Mouse (Mus musculus): ENCODE measurements around the gene Ttc13. TPM values are rescaled to one million over a fixed set of nuclear protein-coding genes. Genes with fewer than 3 reads are reported as not detected.

Ttc13 gene
- polyA plus RNA-seq, 1 experiment from 2014 or later = 29.0 TPM

GRCm38 (mm10) chr8:124739268-124739667 is 17.5 kb upstream of the Ttc13 start:
- H3K4me3 ChIP-seq (replicated peaks; ENCODE audit: low read depth, low read length) = no peak overlapping the region
- DNase-seq (ENCODE audit: low spot score) = peak; percentile 53
- WGBS = 69% methylated on average over 1 of the region's 1 CpGs

GRCm38 (mm10) chr8:124735371-124735911 is 13.7 kb upstream of the Ttc13 start:
- Histone ChIP-seq H3K4me3 (replicated peaks; ENCODE audit: low read depth, low read length) (no peak overlapping the region), H3K36me3 (ENCODE audit: insufficient read depth, low read length) (peaks cover 37% of the 10 kb centered on the region), H3K4me1 (replicated peaks; ENCODE audit: insufficient read depth, low read length) (no peaks in the 10 kb centered on the region), H3K27me3 (ENCODE audit: insufficient read depth, low read length) (no peaks in the 10 kb centered on the region), H3K27ac (no peak overlapping the region), H3K9ac (ENCODE audit: low read depth, low read length) (no peak overlapping the region), H3K9me3 (replicated peaks; ENCODE audit: low read length) (no peaks in the 10 kb centered on the region), H3K4me2 (ENCODE audit: low read length) (no peak overlapping the region)
- WGBS = 53% methylated on average over 3 of the region's 3 CpGs
- ATAC-seq (replicated peaks; ENCODE audit: low FRiP score, low read depth) (no peak), DNase-seq (ENCODE audit: low spot score) (no peak)
- TF ChIP-seq CTCF (IDR thresholded peaks at IDR 0.05; ENCODE audit: low read depth) = no peak

More at GRCm38 (mm10) chr8:124739268-124739667, 17.5 kb upstream of the Ttc13 start:
- no peaks in the 10 kb centered on the region for H3K9me3 ChIP-seq (replicated peaks; ENCODE audit: low read length)
- no peak; the same call in 1 of the 2 replicates for ATAC-seq (replicated peaks; ENCODE audit: low FRiP score, low read depth)
- H3K9ac ChIP-seq (ENCODE audit: low read depth, low read length) = no peak overlapping the region
- H3K27me3 ChIP-seq (ENCODE audit: insufficient read depth, low read length) = no peaks in the 10 kb centered on the region
- TF ChIP-seq CTCF (IDR thresholded peaks at IDR 0.05; ENCODE audit: low read depth) = peak; percentile 83
- no peak overlapping the region for H3K4me2 ChIP-seq (ENCODE audit: low read length)
- H3K4me1 ChIP-seq (replicated peaks; ENCODE audit: insufficient read depth, low read length) = no peaks in the 10 kb centered on the region
- H3K27ac ChIP-seq = no peak overlapping the region
- H3K36me3 ChIP-seq (ENCODE audit: insufficient read depth, low read length) = peaks cover 18% of the 10 kb centered on the region; the same call in 1 of the 2 replicates

GRCm38 (mm10) chr8:124732828-124733227 is 11.0 kb upstream of the Ttc13 start:
- no peak for ATAC-seq (replicated peaks; ENCODE audit: low FRiP score, low read depth)
- Histone ChIP-seq H3K4me3 (replicated peaks; ENCODE audit: low read depth, low read length) (no peak overlapping the region), H3K9me3 (replicated peaks; ENCODE audit: low read length) (no peaks in the 10 kb centered on the region), H3K27ac (no peak overlapping the region), H3K36me3 (ENCODE audit: insufficient read depth, low read length) (peaks cover 52% of the 10 kb centered on the region), H3K27me3 (ENCODE audit: insufficient read depth, low read length) (no peaks in the 10 kb centered on the region), H3K4me1 (replicated peaks; ENCODE audit: insufficient read depth, low read length) (no peaks in the 10 kb centered on the region), H3K9ac (ENCODE audit: low read depth, low read length) (no peak overlapping the region), H3K4me2 (ENCODE audit: low read length) (no peak overlapping the region)
- 87% methylated on average over 8 of the region's 8 CpGs for WGBS
- TF ChIP-seq CTCF (IDR thresholded peaks at IDR 0.05; ENCODE audit: low read depth) = no peak
- no peak for DNase-seq (ENCODE audit: low spot score)

GRCm38 (mm10) chr8:124724301-124724700 is 2.5 kb upstream of the Ttc13 start:
- Histone ChIP-seq H3K36me3 (ENCODE audit: insufficient read depth, low read length) (peaks cover 14% of the 10 kb centered on the region; the same call in 1 of the 2 replicates), H3K9me3 (replicated peaks; ENCODE audit: low read length) (no peaks in the 10 kb centered on the region), H3K27ac (no peak overlapping the region), H3K4me2 (ENCODE audit: low read length) (no peak overlapping the region), H3K4me1 (replicated peaks; ENCODE audit: insufficient read depth, low read length) (peaks cover 19% of the 10 kb centered on the region), H3K4me3 (replicated peaks; ENCODE audit: low read depth, low read length) (no peak overlapping the region), H3K27me3 (ENCODE audit: insufficient read depth, low read length) (no peaks in the 10 kb centered on the region), H3K9ac (ENCODE audit: low read depth, low read length) (0 out of 2 replicates have a peak overlapping the region, but pooled peaks have one; percentile 23)
- TF ChIP-seq CTCF (IDR thresholded peaks at IDR 0.05; ENCODE audit: low read depth) = no peak
- WGBS = 93% methylated on average over 7 of the region's 7 CpGs
- no peak for ATAC-seq (replicated peaks; ENCODE audit: low FRiP score, low read depth)
- no peak for DNase-seq (ENCODE audit: low spot score)

GRCm38 (mm10) chr8:124720938-124721861 is 583 bp downstream of the Ttc13 start:
- Histone ChIP-seq H3K9ac (ENCODE audit: low read depth, low read length) (peak overlapping the region; percentile 73), H3K4me2 (ENCODE audit: low read length) (peak overlapping the region; percentile 78), H3K36me3 (ENCODE audit: insufficient read depth, low read length) (0 out of 2 replicates have a peak, but pooled peaks cover 1% of the 10 kb centered on the region), H3K4me1 (replicated peaks; ENCODE audit: insufficient read depth, low read length) (peaks cover 19% of the 10 kb centered on the region), H3K9me3 (replicated peaks; ENCODE audit: low read length) (no peaks in the 10 kb centered on the region), H3K27me3 (ENCODE audit: insufficient read depth, low read length) (no peaks in the 10 kb centered on the region), H3K27ac (0 out of 2 replicates have a peak overlapping the region, but pooled peaks have one; percentile 26), H3K4me3 (replicated peaks; ENCODE audit: low read depth, low read length) (peak overlapping the region; percentile 78)
- peak; percentile 48; the same call in 1 of the 2 replicates for ATAC-seq (replicated peaks; ENCODE audit: low FRiP score, low read depth)
- TF ChIP-seq CTCF (IDR thresholded peaks at IDR 0.05; ENCODE audit: low read depth) = no peak
- DNase-seq (ENCODE audit: low spot score) = no peak
- WGBS = 2% methylated on average over 31 of the region's 31 CpGs

- H3K27me3 ChIP-seq (ENCODE audit: insufficient read depth, low read length) = no peaks in the 10 kb centered on the region
- 83% methylated on average over 7 of the region's 7 CpGs for WGBS
- no peak overlapping the region for H3K4me2 ChIP-seq (ENCODE audit: low read length)
- no peak overlapping the region for H3K4me3 ChIP-seq (replicated peaks; ENCODE audit: low read depth, low read length)
- H3K36me3 ChIP-seq (ENCODE audit: insufficient read depth, low read length) = no peaks in the 10 kb centered on the region
- no peaks in the 10 kb centered on the region for H3K9me3 ChIP-seq (replicated peaks; ENCODE audit: low read length)
- peak; percentile 28; the same call in 1 of the 2 replicates for TF ChIP-seq CTCF (IDR thresholded peaks at IDR 0.05; ENCODE audit: low read depth)
- H3K9ac ChIP-seq (ENCODE audit: low read depth, low read length) = no peak overlapping the region
- DNase-seq (ENCODE audit: low spot score) (no peak), ATAC-seq (replicated peaks; ENCODE audit: low FRiP score, low read depth) (no peak)
- peaks cover 19% of the 10 kb centered on the region for H3K4me1 ChIP-seq (replicated peaks; ENCODE audit: insufficient read depth, low read length)
- no peak overlapping the region for H3K27ac ChIP-seq
Measured at GRCm38 (mm10) chr8:124720133-124720532, 1.6 kb downstream of the Ttc13 start.

All from kidney, postnatal 0 days (tissue).